Mouse (Mus musculus): ENCODE measurements around the gene Flywch1.

The Flywch1 gene

GRCm38 (mm10) chr17:23744076-23744475 is 27.3 kb downstream of the Flywch1 start:
- in situ Hi-C loops (cut with MseI, MboI) = no loop called here

- in situ Hi-C loops (cut with MseI, MboI) = no loop called here
Observed at GRCm38 (mm10) chr17:23742941-23743340, 28.5 kb downstream of the Flywch1 start.

- in situ Hi-C loops (cut with MseI, MboI) = no loop called here
Observed at GRCm38 (mm10) chr17:23742210-23742793, 29.1 kb downstream of the Flywch1 start.

GRCm38 (mm10) chr17:23741359-23742209 is 29.8 kb downstream of the Flywch1 start:
- in situ Hi-C loops (cut with MseI, MboI) = no loop called here

GRCm38 (mm10) chr17:23740598-23741021 is 30.8 kb downstream of the Flywch1 start, which contains the start of gene Paqr4:
Gene Paqr4, minus strand, starts transcription at chr17:23740867.
- in situ Hi-C loops (cut with MseI, MboI) = no loop called here

- in situ Hi-C loops (cut with MseI, MboI) = no loop called here
Observed at GRCm38 (mm10) chr17:23740136-23740584, 31.2 kb downstream of the Flywch1 start.

GRCm38 (mm10) chr17:23739202-23740135 is 31.9 kb downstream of the Flywch1 start:
- in situ Hi-C loops (cut with MseI, MboI) = no loop called here

GRCm38 (mm10) chr17:23738836-23739201 is 32.6 kb downstream of the Flywch1 start:
- in situ Hi-C loops (cut with MseI, MboI) = no loop called here

GRCm38 (mm10) chr17:23737493-23738445 is 33.6 kb downstream of the Flywch1 start:
- in situ Hi-C loops (cut with MseI, MboI) = no loop called here

- in situ Hi-C loops (cut with MseI, MboI) = no loop called here
Observed at GRCm38 (mm10) chr17:23734341-23734740, 37.1 kb downstream of the Flywch1 start.

GRCm38 (mm10) chr17:23730441-23730840 is 41.0 kb downstream of the Flywch1 start:
- in situ Hi-C loops (cut with MseI, MboI) = no loop called here

GRCm38 (mm10) chr17:23726758-23727142 is 44.7 kb downstream of the Flywch1 start:
- in situ Hi-C loops (cut with MseI, MboI) = no loop called here

- in situ Hi-C loops (cut with MseI, MboI) = no loop called here
Observed at GRCm38 (mm10) chr17:23725999-23726757, 45.2 kb downstream of the Flywch1 start, which contains the start of gene Pkmyt1. Gene Pkmyt1, plus strand, starts transcription at chr17:23726336.

GRCm38 (mm10) chr17:23725477-23725876 is 45.9 kb downstream of the Flywch1 start:
- in situ Hi-C loops (cut with MseI, MboI) = no loop called here

GRCm38 (mm10) chr17:23722376-23723125 is 48.9 kb downstream of the Flywch1 start, which contains the start of gene 1520401A03Rik:
Gene 1520401A03Rik, minus strand, starts transcription at chr17:23722783.
- in situ Hi-C loops (cut with MseI, MboI) = no loop called here

- in situ Hi-C loops (cut with MseI, MboI) = no loop called here
Observed at GRCm38 (mm10) chr17:23721886-23722285, 49.5 kb downstream of the Flywch1 start.

- in situ Hi-C loops (cut with MseI, MboI) = no loop called here
Observed at GRCm38 (mm10) chr17:23719455-23719854, 51.9 kb downstream of the Flywch1 start.

GRCm38 (mm10) chr17:23717003-23717402 is 54.4 kb downstream of the Flywch1 start:
- in situ Hi-C loops (cut with MseI, MboI) = no loop called here

GRCm38 (mm10) chr17:23706212-23706611 is 65.2 kb downstream of the Flywch1 start:
- in situ Hi-C loops (cut with MseI, MboI) = no loop called here
